Mouse (Mus musculus): Measurements from ENCODE around the gene Lypd3.

Gene Lypd3

DNA sequence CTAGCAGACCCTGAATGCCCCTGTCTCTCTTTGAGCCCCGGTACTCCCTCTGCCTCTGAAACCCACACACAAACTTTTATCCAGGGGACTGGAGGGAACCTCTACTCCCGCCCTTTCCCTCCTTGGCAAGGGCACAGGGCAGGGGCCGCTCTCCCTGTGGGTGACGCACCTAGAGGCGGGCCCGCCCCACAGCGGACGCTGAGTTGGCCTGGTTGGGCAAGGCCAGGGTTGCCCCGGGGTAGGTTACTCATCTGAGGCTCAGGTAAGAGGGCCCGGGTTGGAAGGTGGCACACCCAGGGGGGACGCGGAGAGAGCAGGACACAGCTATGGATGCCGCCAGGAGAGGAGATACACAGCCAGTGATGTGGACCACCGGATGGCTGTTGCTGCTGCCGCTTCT, at the start of gene Lypd3:
TSS of gene Lypd3 (plus strand) at position 287 of the 400 bp plus-strand sequence.
- DNase-seq (ENCODE audit: low spot score) = no peak

- peak; percentile 17 for DNase-seq (ENCODE audit: low spot score)
Measured at GRCm38 (mm10) chr7:24586828-24587227, 49.5 kb upstream of the Lypd3 start.

DNA sequence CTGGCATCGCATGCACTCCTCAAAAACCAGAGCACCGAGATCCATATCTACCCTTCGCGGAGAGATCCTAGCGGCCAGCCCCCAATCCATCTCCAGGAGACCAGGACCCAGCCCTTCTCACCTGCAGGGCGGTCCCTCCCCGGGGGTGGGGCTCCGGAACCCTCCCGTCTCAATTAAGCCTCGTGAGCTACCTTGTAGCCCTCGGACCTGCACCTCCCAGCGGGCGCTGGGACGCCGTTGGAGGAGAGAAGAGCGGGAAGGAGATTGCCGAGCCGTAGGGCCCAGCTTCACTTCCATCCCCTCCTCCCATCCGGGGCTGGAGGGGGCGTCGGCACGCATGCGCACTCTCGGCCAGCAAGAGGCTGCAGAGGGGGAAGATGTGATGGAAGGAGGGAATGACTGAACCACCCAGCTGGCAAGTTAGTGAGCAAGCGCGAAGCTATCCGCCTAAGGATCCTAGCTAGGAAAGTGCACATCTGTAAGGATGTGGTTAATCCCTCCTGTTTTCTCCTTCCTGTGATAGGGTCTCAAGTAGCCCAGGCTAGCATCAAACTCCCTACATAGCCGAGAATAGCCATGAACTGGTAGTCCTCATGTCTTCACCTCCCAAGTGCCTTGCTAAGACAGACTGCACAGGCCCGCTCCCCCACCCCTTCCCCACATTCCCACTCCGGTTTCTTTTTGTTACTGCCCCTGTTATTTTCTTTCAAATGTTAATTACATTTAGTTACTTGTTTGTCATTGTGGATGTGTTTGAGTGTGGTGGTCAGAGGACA, 48.8 kb upstream of the Lypd3 start, which contains the start of the genes Ethe1 and Zfp575:
TSS of gene Ethe1 (plus strand) at position 214 of the 776 bp plus-strand sequence.
TSS of gene Zfp575 (minus strand) at position 312 of the 776 bp plus-strand sequence.
- peak; percentile 77 for DNase-seq (ENCODE audit: low spot score)

DNA sequence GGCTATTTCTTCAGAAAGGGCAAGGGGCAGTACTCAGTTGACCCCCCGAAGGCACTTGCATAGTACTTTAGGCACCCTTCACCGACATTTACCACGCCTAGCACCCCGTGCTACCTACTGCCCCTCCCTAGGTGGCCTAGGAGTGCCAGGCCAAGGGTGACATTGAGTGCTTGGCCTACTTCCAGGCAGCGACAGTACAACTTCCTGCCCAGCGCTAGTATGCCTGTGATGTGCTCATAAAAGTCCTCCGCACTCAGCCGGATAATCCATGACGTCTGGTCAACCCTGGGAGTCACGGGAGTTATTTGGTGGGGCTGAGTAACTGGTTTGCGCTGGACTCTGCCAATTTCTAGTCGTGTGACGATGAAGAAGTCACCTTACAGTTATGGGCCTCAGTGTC, 48.0 kb upstream of the Lypd3 start:
- DNase-seq (ENCODE audit: low spot score) = no peak

DNA sequence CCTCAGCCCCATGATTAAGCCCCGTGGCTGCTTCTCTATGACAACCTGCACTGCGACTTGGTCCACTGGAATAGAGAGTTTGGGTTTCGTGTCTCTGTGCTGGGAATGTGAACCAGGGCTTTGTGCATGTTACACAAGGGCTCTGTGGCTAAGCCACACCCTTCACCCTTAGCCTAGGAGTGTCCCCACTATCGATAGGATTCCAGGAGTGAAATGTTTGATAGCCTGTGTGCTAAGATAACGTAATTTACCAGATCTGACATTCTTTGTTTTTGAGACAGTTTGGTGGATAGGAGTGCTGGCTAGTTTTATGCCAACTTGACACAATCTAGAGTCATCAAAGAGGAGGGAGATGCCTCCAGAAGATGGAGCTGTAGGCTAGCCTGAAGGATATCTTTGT, 44.6 kb upstream of the Lypd3 start:
- DNase-seq (ENCODE audit: low spot score) = no peak

DNA sequence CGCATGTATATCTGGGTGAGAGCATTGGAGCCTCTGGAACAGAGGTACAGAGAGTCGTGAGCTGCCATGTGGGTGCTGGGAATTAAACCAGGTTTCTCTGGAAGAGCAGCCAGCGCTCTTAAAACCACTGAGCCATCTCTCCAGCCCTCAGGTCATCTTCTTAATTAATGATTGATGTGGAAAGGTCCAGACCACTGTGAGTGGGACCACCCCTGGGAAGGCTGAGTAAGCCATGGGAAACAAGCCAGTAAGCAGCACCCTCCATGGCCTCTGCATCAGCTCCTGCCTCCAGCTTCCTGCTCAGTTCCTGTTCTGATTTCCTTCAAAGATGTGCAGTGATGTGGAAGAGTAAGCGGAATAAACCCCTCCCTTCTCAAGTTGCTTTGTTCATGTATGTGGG, 44.2 kb upstream of the Lypd3 start:
- DNase-seq (ENCODE audit: low spot score) = no peak

DNA sequence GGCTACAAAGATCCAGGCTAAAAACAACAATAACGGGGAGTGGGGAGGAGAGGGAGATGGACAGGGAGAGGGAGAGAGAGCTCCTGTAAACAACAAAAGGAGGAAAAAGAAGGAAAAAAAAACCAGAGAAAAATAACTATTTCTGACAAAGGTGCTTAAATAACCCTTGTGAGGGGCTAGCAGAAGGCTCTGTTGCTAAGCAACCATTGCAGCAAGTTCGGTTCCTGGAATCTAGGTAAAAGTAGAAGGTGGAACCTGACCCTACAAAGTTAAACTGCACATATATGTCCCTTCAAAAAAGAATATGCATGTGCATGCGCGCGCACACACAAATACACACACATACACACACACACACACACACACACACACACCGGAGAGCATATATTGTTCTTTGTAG, 43.6 kb upstream of the Lypd3 start:
- DNase-seq (ENCODE audit: low spot score) = no peak

DNA sequence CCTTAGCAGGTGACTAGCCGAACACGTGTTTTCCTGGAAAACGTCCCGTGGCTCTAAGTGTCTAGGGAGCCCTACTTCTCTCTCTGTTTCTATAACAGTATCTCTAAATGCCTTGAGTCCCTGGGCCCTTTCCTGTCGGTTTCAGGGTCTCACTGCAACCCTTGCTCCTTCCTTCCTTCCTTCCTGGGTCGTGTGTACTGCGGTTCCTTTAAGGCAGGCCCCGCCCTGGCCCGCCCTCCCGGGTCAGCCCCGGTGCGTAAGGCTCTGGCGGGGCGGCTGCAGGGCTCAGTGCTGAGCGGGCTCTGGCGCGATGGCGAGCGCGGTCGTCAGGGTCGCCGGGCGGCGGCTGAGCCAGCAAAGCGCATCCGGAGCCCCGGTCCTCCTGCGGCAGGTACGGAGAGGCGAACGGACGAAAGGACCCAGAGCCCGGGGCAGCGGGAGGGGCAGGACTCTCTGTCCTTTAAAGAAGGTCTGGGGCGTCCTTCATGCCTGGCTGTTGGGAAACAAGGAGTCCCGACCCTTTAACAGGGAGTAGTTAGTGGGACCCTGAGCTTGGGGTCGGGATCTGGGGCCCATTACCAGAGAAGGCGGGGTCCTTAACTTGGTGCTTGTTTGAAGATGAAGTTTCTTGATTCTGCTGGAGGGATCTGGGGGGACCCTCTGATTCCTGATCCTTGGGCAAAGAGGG, 42.6 kb upstream of the Lypd3 start:
- DNase-seq (ENCODE audit: low spot score) = peak; percentile 84

DNA sequence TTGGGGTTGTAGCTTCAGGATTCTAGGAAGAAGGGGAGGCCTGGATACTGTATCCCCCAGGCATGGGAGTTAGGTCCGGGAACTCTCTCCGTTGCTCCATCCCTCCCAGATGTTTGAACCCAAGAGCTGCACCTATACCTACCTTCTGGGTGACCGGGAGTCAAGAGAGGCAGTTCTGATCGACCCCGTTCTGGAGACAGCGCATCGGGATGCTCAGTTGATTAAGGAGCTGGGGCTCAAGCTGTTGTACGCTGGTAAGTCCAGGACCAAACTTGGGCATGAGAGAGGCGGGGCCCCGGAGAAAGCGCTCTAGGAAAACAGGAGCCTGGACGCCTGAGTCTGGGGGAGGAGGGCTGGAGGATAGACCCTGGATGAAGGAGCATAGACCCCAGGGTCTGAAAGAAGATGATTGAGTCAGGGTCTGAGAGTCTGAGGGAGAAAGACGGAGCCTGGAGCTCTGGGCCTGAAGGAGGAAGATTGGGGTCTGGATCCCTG, 42.0 kb upstream of the Lypd3 start:
- DNase-seq (ENCODE audit: low spot score) = peak; percentile 53

DNA sequence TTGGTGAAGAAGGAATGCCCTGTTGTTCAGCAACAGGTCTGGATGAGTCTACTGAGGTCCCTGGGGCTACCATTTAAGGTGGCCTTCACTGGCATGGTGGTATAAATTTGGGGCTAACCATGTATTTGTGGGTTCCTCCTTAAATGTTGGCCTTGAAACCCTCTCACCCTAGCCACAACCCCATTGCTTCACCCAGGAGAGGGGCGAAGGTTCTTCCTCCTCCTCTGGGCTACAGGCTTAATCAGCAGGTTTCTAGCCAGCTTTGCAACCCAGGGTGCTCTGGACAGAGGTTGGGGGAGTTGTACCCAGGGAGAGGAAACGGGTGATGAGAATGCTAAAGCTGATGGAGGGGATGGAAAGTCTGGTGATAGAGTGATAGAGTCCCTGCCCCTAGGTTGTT, 40.9 kb upstream of the Lypd3 start:
- no peak for DNase-seq (ENCODE audit: low spot score)

- DNase-seq (ENCODE audit: low spot score) = no peak
Measured at GRCm38 (mm10) chr7:24598121-24598520, 38.2 kb upstream of the Lypd3 start.

DNA sequence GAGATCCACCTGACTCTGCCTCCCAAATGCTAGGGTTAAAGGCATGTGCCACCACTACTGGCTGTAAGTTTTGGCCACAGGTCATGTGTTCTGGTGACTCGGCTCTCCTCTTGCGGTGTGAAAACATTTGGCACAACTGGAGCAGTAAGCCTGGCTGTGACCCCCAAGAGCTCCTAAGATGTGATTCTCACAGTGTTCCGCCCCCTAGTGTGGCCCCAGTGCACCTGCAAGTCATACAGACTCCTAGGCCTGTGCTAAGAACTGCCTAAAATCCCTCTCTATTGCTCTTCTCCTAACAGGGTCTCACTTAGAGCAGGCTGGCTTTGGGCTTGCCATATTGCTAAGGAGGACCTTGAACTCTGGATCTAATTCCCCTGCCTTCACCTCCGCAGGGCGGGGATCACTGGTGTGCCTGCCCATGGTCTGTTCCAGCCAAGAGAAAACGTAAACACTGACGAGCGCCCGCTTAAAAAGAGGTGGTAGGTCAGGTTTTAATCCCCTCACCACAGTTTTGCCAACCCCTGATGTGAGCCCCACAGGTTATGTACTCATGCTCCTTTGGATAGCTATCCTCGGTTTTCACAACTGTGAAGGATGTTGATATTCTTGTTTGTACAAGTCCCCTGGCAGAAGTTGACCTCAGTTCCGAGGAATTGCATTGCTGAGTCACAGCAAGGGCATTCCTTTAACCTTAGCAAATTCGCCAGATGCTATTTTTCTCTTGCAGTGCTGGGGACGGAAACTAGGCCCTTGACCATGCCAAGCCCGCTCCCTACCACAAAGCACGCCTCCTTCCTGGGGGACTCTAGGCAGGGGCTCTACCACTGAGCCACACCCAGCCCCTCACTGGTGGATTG, 36.9 kb upstream of the Lypd3 start:
- DNase-seq (ENCODE audit: low spot score) = no peak

- peak; percentile 98 for DNase-seq (ENCODE audit: low spot score)
Measured at GRCm38 (mm10) chr7:24600941-24601597, 35.3 kb upstream of the Lypd3 start.

DNA sequence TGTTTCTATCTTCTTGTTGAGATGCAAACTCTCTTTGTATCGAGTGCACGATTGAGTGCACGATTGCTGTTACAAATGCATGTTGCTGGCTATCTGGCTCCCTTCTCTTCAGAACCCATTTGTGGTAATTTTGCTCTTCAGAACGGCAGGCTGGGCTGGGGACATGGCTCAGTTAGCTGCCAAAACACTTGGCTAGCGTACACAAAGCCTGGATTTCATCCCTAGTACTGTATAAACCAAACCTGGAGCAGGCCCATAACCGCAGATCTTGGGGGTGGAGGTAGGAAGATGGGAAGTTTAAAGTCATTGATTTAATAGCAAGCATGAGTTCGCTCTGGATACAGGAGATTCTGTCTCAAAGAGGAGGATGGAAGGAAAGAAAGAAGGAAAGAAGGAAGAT, 30.8 kb upstream of the Lypd3 start:
- DNase-seq (ENCODE audit: low spot score) = no peak

GRCm38 (mm10) chr7:24606046-24606445, 30.3 kb upstream of the Lypd3 start:
- DNase-seq (ENCODE audit: low spot score) = no peak

DNA sequence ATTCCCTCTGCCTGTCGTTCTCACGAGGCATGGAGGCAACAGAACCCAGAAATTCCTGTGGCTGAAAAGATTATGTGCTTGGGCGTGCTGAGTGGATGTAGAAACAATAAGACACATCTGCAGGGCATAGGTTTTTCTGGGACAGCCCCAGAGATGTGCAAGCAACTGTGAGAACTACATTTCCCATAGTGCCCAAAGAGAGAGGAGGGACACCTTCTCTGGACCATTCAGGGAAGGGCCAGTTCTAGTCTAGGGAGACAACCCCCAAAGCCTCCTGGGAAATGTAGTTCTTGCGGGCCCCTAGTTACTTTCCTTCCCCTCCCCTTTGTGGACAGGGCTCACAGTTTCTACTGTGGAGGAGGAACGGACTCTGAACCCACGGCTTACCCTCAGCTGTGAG, 28.3 kb upstream of the Lypd3 start:
- DNase-seq (ENCODE audit: low spot score) = peak; percentile 71

GRCm38 (mm10) chr7:24608561-24608960, 27.8 kb upstream of the Lypd3 start:
- no peak for DNase-seq (ENCODE audit: low spot score)

GRCm38 (mm10) chr7:24610144-24610878, 26.0 kb upstream of the Lypd3 start, which contains the start of gene Phldb3:
TSS of gene Phldb3 (plus strand) at chr7:24610763.
- no peak for DNase-seq (ENCODE audit: low spot score)

DNA sequence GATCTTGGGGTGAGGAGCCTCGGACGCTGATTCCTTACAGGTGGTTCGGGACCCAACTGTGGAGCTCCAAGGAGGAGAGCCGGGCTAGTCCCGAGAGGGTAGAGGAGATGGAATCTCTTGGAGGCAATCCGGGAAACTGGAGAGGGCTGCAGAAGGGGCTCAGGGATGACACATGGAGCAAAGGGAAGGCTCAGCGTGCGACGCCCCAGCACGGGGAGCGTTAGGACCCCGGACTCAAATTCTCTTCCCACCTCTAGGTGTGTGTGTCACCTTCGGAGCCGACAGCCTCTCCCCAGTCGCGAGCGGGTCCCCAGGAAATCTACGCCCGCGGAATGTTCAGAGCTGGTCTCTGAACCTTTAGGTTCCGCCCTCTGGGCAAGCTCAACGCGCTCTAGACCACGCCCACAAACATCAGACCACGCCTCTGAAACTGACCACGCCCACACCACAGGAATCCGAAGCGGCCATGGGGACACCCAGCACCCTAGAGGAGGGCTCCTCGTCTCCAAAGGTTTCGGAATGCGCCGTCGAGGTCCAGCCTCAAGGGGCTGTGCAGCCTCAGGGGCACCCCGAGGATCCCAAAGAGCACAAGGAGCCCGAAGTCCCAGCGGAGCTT, 25.4 kb upstream of the Lypd3 start:
- DNase-seq (ENCODE audit: low spot score) = peak; percentile 87

DNA sequence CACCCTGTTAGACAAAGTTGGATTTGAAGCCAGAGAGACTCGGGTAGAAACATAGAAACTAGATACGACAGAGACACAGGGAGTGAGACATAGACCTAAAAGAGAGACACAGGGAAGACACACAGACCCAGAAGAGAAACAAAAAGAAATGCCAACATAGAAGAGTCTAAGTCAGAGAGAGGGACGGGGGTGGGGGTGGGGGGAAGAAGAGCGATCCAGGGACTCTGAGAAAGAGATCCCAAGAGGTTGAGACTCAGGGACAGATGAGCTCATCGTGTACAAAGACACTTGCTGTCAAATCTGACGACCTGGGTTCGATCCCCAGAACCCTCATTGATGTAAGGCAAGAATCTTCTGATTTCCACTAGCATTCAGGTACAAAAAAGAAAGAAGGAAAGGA, 24.6 kb upstream of the Lypd3 start:
- DNase-seq (ENCODE audit: low spot score) = no peak

Data from embryo, embryonic 10.5 days (tissue).